Mouse (Mus musculus): ENCODE measurements at regions not wholly inside any gene's neighbourhood (a gene's known extent, or its start where the extent isn't known, plus 50 kb on each side); places are given as distances from the start of the nearest gene placed in this dataset.

GRCm38 (mm10) chr12:9862301-9862700, 292.4 kb downstream of the Osr1 start:
- no peaks in the 10 kb centered on the region for H3K36me3 ChIP-seq (ENCODE audit: control insufficient read depth, insufficient read depth, low read length, poor library complexity, severe bottlenecking)
- no peak overlapping the region for H3K4me3 ChIP-seq (ENCODE audit: insufficient read depth in 1 of 2, low read depth in 1 of 2, low read length in 2 of 2, poor library complexity in 1 of 2, severe bottlenecking in 1 of 2)
- H3K9ac ChIP-seq (ENCODE audit: insufficient read depth, low read depth, low read length, poor library complexity, severe bottlenecking): no peak overlapping the region
- H3K9me3 ChIP-seq (ENCODE audit: control insufficient read depth, insufficient read depth, low read depth, low read length): no peaks in the 10 kb centered on the region
- H3K27ac ChIP-seq (ENCODE audit: insufficient read depth, low read depth, low read length, poor library complexity, severe bottlenecking): no peak overlapping the region
- no peak for TF ChIP-seq ZNF384 (IDR thresholded peaks at IDR 0.05; ENCODE audit: low read depth, low read length)
- no peak for TF ChIP-seq CHD2 (IDR thresholded peaks at IDR 0.05; ENCODE audit: low read depth, low read length)
- no peak for TF ChIP-seq HCFC1 (IDR thresholded peaks at IDR 0.05; ENCODE audit: borderline replicate concordance, insufficient read depth, low read length)
- TF ChIP-seq MAFK (IDR thresholded peaks at IDR 0.05; ENCODE audit: insufficient read depth, low read depth, low read length): no peak
- no peak for TF ChIP-seq ZC3H11A (IDR thresholded peaks at IDR 0.05; ENCODE audit: borderline replicate concordance, low read depth, low read length)
- no peaks in the 10 kb centered on the region for H3K4me1 ChIP-seq (ENCODE audit: control insufficient read depth in 2 of 2, insufficient read depth in 2 of 2, low read length in 2 of 2, poor library complexity in 1 of 2)
- in situ Hi-C loops (cut with MboI; ENCODE audit: low sequenced_read_pairs in 2 of 2, unreplicated experiment in 2 of 2): no loop called here
- no peak for DNase-seq (ENCODE audit: low read depth, low spot score)

- TF ChIP-seq HCFC1 (IDR thresholded peaks at IDR 0.05; ENCODE audit: borderline replicate concordance, insufficient read depth, low read length) (no peak), MAFK (IDR thresholded peaks at IDR 0.05; ENCODE audit: insufficient read depth, low read depth, low read length) (no peak), ZNF384 (IDR thresholded peaks at IDR 0.05; ENCODE audit: low read depth, low read length) (no peak), ZC3H11A (IDR thresholded peaks at IDR 0.05; ENCODE audit: borderline replicate concordance, low read depth, low read length) (no peak), CHD2 (IDR thresholded peaks at IDR 0.05; ENCODE audit: low read depth, low read length) (no peak)
- H3K36me3 ChIP-seq (ENCODE audit: control insufficient read depth, insufficient read depth, low read length, poor library complexity, severe bottlenecking): no peaks in the 10 kb centered on the region
- no peak overlapping the region for H3K9ac ChIP-seq (ENCODE audit: insufficient read depth, low read depth, low read length, poor library complexity, severe bottlenecking)
- no peak overlapping the region for H3K4me3 ChIP-seq (ENCODE audit: insufficient read depth in 1 of 2, low read depth in 1 of 2, low read length in 2 of 2, poor library complexity in 1 of 2, severe bottlenecking in 1 of 2)
- no peaks in the 10 kb centered on the region for H3K4me1 ChIP-seq (ENCODE audit: control insufficient read depth in 2 of 2, insufficient read depth in 2 of 2, low read length in 2 of 2, poor library complexity in 1 of 2)
- no peak overlapping the region for H3K27ac ChIP-seq (ENCODE audit: insufficient read depth, low read depth, low read length, poor library complexity, severe bottlenecking)
- no peak for DNase-seq (ENCODE audit: low read depth, low spot score)
- in situ Hi-C loops (cut with MboI; ENCODE audit: low sequenced_read_pairs in 2 of 2, unreplicated experiment in 2 of 2): no loop called here
- H3K9me3 ChIP-seq (ENCODE audit: control insufficient read depth, insufficient read depth, low read depth, low read length): no peaks in the 10 kb centered on the region
Measured at GRCm38 (mm10) chr12:9872236-9872635, 302.3 kb downstream of the Osr1 start.

GRCm38 (mm10) chr12:9873214-9873613, 303.3 kb downstream of the Osr1 start:
- Histone ChIP-seq H3K36me3 (ENCODE audit: control insufficient read depth, insufficient read depth, low read length, poor library complexity, severe bottlenecking) (no peaks in the 10 kb centered on the region), H3K4me3 (ENCODE audit: insufficient read depth in 1 of 2, low read depth in 1 of 2, low read length in 2 of 2, poor library complexity in 1 of 2, severe bottlenecking in 1 of 2) (no peak overlapping the region), H3K27ac (ENCODE audit: insufficient read depth, low read depth, low read length, poor library complexity, severe bottlenecking) (no peak overlapping the region), H3K4me1 (ENCODE audit: control insufficient read depth in 2 of 2, insufficient read depth in 2 of 2, low read length in 2 of 2, poor library complexity in 1 of 2) (no peaks in the 10 kb centered on the region), H3K9me3 (ENCODE audit: control insufficient read depth, insufficient read depth, low read depth, low read length) (no peaks in the 10 kb centered on the region), H3K9ac (ENCODE audit: insufficient read depth, low read depth, low read length, poor library complexity, severe bottlenecking) (no peak overlapping the region)
- TF ChIP-seq CHD2 (IDR thresholded peaks at IDR 0.05; ENCODE audit: low read depth, low read length): no peak
- TF ChIP-seq ZNF384 (IDR thresholded peaks at IDR 0.05; ENCODE audit: low read depth, low read length): no peak
- TF ChIP-seq HCFC1 (IDR thresholded peaks at IDR 0.05; ENCODE audit: borderline replicate concordance, insufficient read depth, low read length): no peak
- TF ChIP-seq ZC3H11A (IDR thresholded peaks at IDR 0.05; ENCODE audit: borderline replicate concordance, low read depth, low read length): no peak
- TF ChIP-seq MAFK (IDR thresholded peaks at IDR 0.05; ENCODE audit: insufficient read depth, low read depth, low read length): no peak
- DNase-seq (ENCODE audit: low read depth, low spot score): no peak
- in situ Hi-C loops (cut with MboI; ENCODE audit: low sequenced_read_pairs in 2 of 2, unreplicated experiment in 2 of 2): no loop called here

- Histone ChIP-seq H3K9me3 (ENCODE audit: control insufficient read depth, insufficient read depth, low read depth, low read length) (no peaks in the 10 kb centered on the region), H3K4me3 (ENCODE audit: insufficient read depth in 1 of 2, low read depth in 1 of 2, low read length in 2 of 2, poor library complexity in 1 of 2, severe bottlenecking in 1 of 2) (no peak overlapping the region), H3K27ac (ENCODE audit: insufficient read depth, low read depth, low read length, poor library complexity, severe bottlenecking) (no peak overlapping the region), H3K36me3 (ENCODE audit: control insufficient read depth, insufficient read depth, low read length, poor library complexity, severe bottlenecking) (no peaks in the 10 kb centered on the region), H3K4me1 (ENCODE audit: control insufficient read depth in 2 of 2, insufficient read depth in 2 of 2, low read length in 2 of 2, poor library complexity in 1 of 2) (no peaks in the 10 kb centered on the region), H3K9ac (ENCODE audit: insufficient read depth, low read depth, low read length, poor library complexity, severe bottlenecking) (no peak overlapping the region)
- in situ Hi-C loops (cut with MboI; ENCODE audit: low sequenced_read_pairs in 2 of 2, unreplicated experiment in 2 of 2): no loop called here
- TF ChIP-seq CHD2 (IDR thresholded peaks at IDR 0.05; ENCODE audit: low read depth, low read length) (no peak), ZNF384 (IDR thresholded peaks at IDR 0.05; ENCODE audit: low read depth, low read length) (no peak), MAFK (IDR thresholded peaks at IDR 0.05; ENCODE audit: insufficient read depth, low read depth, low read length) (no peak), HCFC1 (IDR thresholded peaks at IDR 0.05; ENCODE audit: borderline replicate concordance, insufficient read depth, low read length) (no peak), ZC3H11A (IDR thresholded peaks at IDR 0.05; ENCODE audit: borderline replicate concordance, low read depth, low read length) (no peak)
- no peak for DNase-seq (ENCODE audit: low read depth, low spot score)
Measured at GRCm38 (mm10) chr12:9874823-9875222, 304.9 kb downstream of the Osr1 start.

Measured in ES-E14 (cell line).